Mouse (Mus musculus) stomach, embryonic 16.5 days (tissue): ENCODE results near the gene Plxna4. TPM values are rescaled to one million over a fixed set of nuclear protein-coding genes. Genes with fewer than 3 reads are reported as not detected.

ENCODE experiments used
- ATAC-seq: fragments of 200-750 bp; cut with Nextera tagmentation; 2 replicates; pipeline ENCODE4 v1.8.0; 2017; ENCODE audit warnings: moderate number of reproducible peaks, moderate TSS enrichment; ENCODE audit not compliant: insufficient read depth, low FRiP score
- H3K27ac ChIP-seq: fragments of 300-500 bp; sonication (generic); 2 replicates; pipeline ENCODE4 v1.5.1; 2014; ENCODE audit warnings: low read length
- H3K27me3 ChIP-seq: fragments of 300-500 bp; sonication (generic); 2 replicates; pipeline ENCODE4 v1.6.1; 2014; ENCODE audit warnings: low read length, control low read depth, mixed read lengths; ENCODE audit not compliant: control insufficient read depth, insufficient read depth
- H3K36me3 ChIP-seq: fragments of 300-500 bp; sonication (generic); 2 replicates; pipeline ENCODE4 v1.6.1; 2014; ENCODE audit warnings: low read length; ENCODE audit not compliant: control insufficient read depth, insufficient read depth
- H3K4me1 ChIP-seq: fragments of 300-500 bp; sonication (generic); 2 replicates; pipeline ENCODE4 v1.6.1; 2014; ENCODE audit warnings: low read length, control low read depth, mixed read lengths; ENCODE audit not compliant: control insufficient read depth, insufficient read depth
- H3K4me2 ChIP-seq: fragments of 300-500 bp; sonication (generic); 2 replicates; pipeline ENCODE4 v1.6.1; 2014; ENCODE audit warnings: low read depth, low read length, mixed read lengths
- H3K4me3 ChIP-seq: fragments of 300-500 bp; sonication (generic); replicated peaks from 2 replicates; pipeline ENCODE4 v1.5.1; 2014; ENCODE audit warnings: mild to moderate bottlenecking, low read length
- H3K9ac ChIP-seq: fragments of 300-500 bp; sonication (generic); 2 replicates; pipeline ENCODE4 v1.6.1; 2014; ENCODE audit warnings: low read length
- H3K9me3 ChIP-seq: fragments of 300-500 bp; sonication (generic); replicated peaks from 2 replicates; pipeline ENCODE4 v1.6.1; 2016; ENCODE audit warnings: low read length, control low read depth; ENCODE audit not compliant: control insufficient read depth
- WGBS: fragments of 180-500 bp; shearing (Covaris S2); extraction: QIAGEN DNeasy Blood & Tissue Kit; methylation state at CpG from one replicate; pipeline ENCODE4 v1.1.7; 2014; 5-methylcytosine and 5-hydroxymethylcytosine counted together
- polyA plus RNA-seq: library from polyadenylated mRNA; unstranded; fragments of >200 nt; fragmentation: Nextera tagmentation; extraction: Ambion mirVana; gene quantifications from 2 replicates; pipeline ENCODE4 v1.2.1, GENCODE M21; 2015

Gene Plxna4
- polyA plus RNA-seq, 1 experiment from 2014 or later = 1.9 TPM

- H3K9ac ChIP-seq = no peak overlapping the region
- 60% methylated on average over 2 of the region's 2 CpGs for WGBS
- no peak overlapping the region for H3K4me3 ChIP-seq
- ATAC-seq = no peak
- H3K9me3 ChIP-seq = no peaks in the 10 kb centered on the region
- H3K4me1 ChIP-seq = no peaks in the 10 kb centered on the region
- H3K4me2 ChIP-seq = no peak overlapping the region
- no peak overlapping the region for H3K27ac ChIP-seq
- no peaks in the 10 kb centered on the region for H3K36me3 ChIP-seq
- no peaks in the 10 kb centered on the region for H3K27me3 ChIP-seq
Measured at GRCm38 (mm10) chr6:32231383-32231782, 356.6 kb downstream of the Plxna4 start.

GRCm38 (mm10) chr6:32226636-32227035, 361.4 kb downstream of the Plxna4 start:
- H3K4me2 ChIP-seq = no peak overlapping the region
- no peaks in the 10 kb centered on the region for H3K4me1 ChIP-seq
- no peak overlapping the region for H3K9ac ChIP-seq
- no peak overlapping the region for H3K4me3 ChIP-seq
- no peaks in the 10 kb centered on the region for H3K36me3 ChIP-seq
- H3K9me3 ChIP-seq = no peaks in the 10 kb centered on the region
- WGBS = 48% methylated on average over 1 of the region's 1 CpGs
- H3K27me3 ChIP-seq = no peaks in the 10 kb centered on the region
- H3K27ac ChIP-seq = no peak overlapping the region
- ATAC-seq = no peak

- Histone ChIP-seq H3K4me1 (no peaks in the 10 kb centered on the region), H3K9ac (no peak overlapping the region), H3K36me3 (no peaks in the 10 kb centered on the region), H3K4me3 (no peak overlapping the region), H3K27me3 (no peaks in the 10 kb centered on the region), H3K4me2 (no peak overlapping the region), H3K27ac (no peak overlapping the region), H3K9me3 (no peaks in the 10 kb centered on the region)
- ATAC-seq = no peak
- WGBS = 67% methylated on average over 7 of the region's 7 CpGs
Measured at GRCm38 (mm10) chr6:32224007-32224703, 363.8 kb downstream of the Plxna4 start.

- Histone ChIP-seq H3K4me3 (no peak overlapping the region), H3K4me2 (no peak overlapping the region), H3K4me1 (no peaks in the 10 kb centered on the region), H3K27ac (no peak overlapping the region), H3K27me3 (no peaks in the 10 kb centered on the region), H3K9ac (no peak overlapping the region), H3K36me3 (no peaks in the 10 kb centered on the region), H3K9me3 (no peaks in the 10 kb centered on the region)
- 86% methylated on average over 8 of the region's 8 CpGs for WGBS
- ATAC-seq = no peak
Measured at GRCm38 (mm10) chr6:32220765-32221164, 367.2 kb downstream of the Plxna4 start.

GRCm38 (mm10) chr6:32218544-32218943, 369.4 kb downstream of the Plxna4 start:
- WGBS = 75% methylated on average over 3 of the region's 3 CpGs
- H3K36me3 ChIP-seq = no peaks in the 10 kb centered on the region

GRCm38 (mm10) chr6:32212439-32212838, 375.6 kb downstream of the Plxna4 start:
- WGBS = 36% methylated on average over 4 of the region's 4 CpGs
- Histone ChIP-seq H3K4me1 (no peaks in the 10 kb centered on the region), H3K4me2 (no peak overlapping the region), H3K27ac (no peak overlapping the region), H3K9ac (no peak overlapping the region), H3K9me3 (no peaks in the 10 kb centered on the region), H3K27me3 (no peaks in the 10 kb centered on the region), H3K4me3 (no peak overlapping the region), H3K36me3 (no peaks in the 10 kb centered on the region)
- ATAC-seq = no peak

More at GRCm38 (mm10) chr6:32218544-32218943, 369.4 kb downstream of the Plxna4 start:
- Histone ChIP-seq H3K4me2 (no peak overlapping the region), H3K4me1 (no peaks in the 10 kb centered on the region), H3K9ac (no peak overlapping the region), H3K27ac (no peak overlapping the region), H3K4me3 (no peak overlapping the region), H3K27me3 (no peaks in the 10 kb centered on the region), H3K9me3 (no peaks in the 10 kb centered on the region)
- ATAC-seq = no peak

GRCm38 (mm10) chr6:32210139-32210538, 377.9 kb downstream of the Plxna4 start:
- H3K4me2 ChIP-seq = no peak overlapping the region
- no peaks in the 10 kb centered on the region for H3K27me3 ChIP-seq
- no peak for ATAC-seq
- no peak overlapping the region for H3K27ac ChIP-seq
- 73% methylated on average over 7 of the region's 7 CpGs for WGBS
- H3K9me3 ChIP-seq = no peaks in the 10 kb centered on the region
- H3K9ac ChIP-seq = no peak overlapping the region
- no peak overlapping the region for H3K4me3 ChIP-seq
- H3K36me3 ChIP-seq = no peaks in the 10 kb centered on the region
- no peaks in the 10 kb centered on the region for H3K4me1 ChIP-seq

- H3K9ac ChIP-seq = no peak overlapping the region
- no peak overlapping the region for H3K4me2 ChIP-seq
- 77% methylated on average over 7 of the region's 7 CpGs for WGBS
- H3K27me3 ChIP-seq = no peaks in the 10 kb centered on the region
- no peak overlapping the region for H3K4me3 ChIP-seq
- no peaks in the 10 kb centered on the region for H3K4me1 ChIP-seq
- no peaks in the 10 kb centered on the region for H3K9me3 ChIP-seq
- no peak overlapping the region for H3K27ac ChIP-seq
- no peak for ATAC-seq
- no peaks in the 10 kb centered on the region for H3K36me3 ChIP-seq
Measured at GRCm38 (mm10) chr6:32208951-32209350, 379.0 kb downstream of the Plxna4 start.

- H3K4me3 ChIP-seq = no peak overlapping the region
- H3K9ac ChIP-seq = no peak overlapping the region
- H3K9me3 ChIP-seq = no peaks in the 10 kb centered on the region
- no peaks in the 10 kb centered on the region for H3K36me3 ChIP-seq
- 51% methylated on average over 4 of the region's 4 CpGs for WGBS
- H3K4me1 ChIP-seq = no peaks in the 10 kb centered on the region
- ATAC-seq = no peak
- H3K27ac ChIP-seq = no peak overlapping the region
- no peak overlapping the region for H3K4me2 ChIP-seq
- H3K27me3 ChIP-seq = no peaks in the 10 kb centered on the region; the same call in 1 of the 2 replicates
Measured at GRCm38 (mm10) chr6:32204253-32204652, 383.7 kb downstream of the Plxna4 start.
